13 mouse cellular contexts compared by ENCODE assay signal in genomic region chr13:98469916-98470315, GRCm38 (mm10). TPM values are rescaled to one million over a fixed set of nuclear protein-coding genes. Genes with fewer than 3 reads are reported as not detected.
"Had no signal": no experiment of that assay in that cellular context is flagged by ENCODE, and none has a peak within 500 bp of the region (broad histone marks: within the 10 kb centered on the region; RNA-seq: fewer than 3 reads in every experiment).

No protein-coding gene starts in this region.

- H3K27me3 ChIP-seq: liver, embryonic 13.5 days had no signal

- H3K9me3 ChIP-seq: liver, embryonic 13.5 days had no signal

- H3K36me3 ChIP-seq: liver, embryonic 13.5 days had no signal

- H3K27ac ChIP-seq: liver, embryonic 13.5 days had no signal

- H3K4me1 ChIP-seq: liver, embryonic 13.5 days had no signal

- H3K4me3 ChIP-seq: liver, embryonic 13.5 days had no signal

- DNase-seq: kidney, adult 18-20 months; kidney, adult 9 months; kidney, postnatal 14 days; liver, embryonic 13.5 days; lung, adult 2 months; lung, postnatal 14 days; lung, postnatal 4 days; midbrain, embryonic 14.5 days; thymus, adult 2 months; thymus, postnatal 14 days; thymus, postnatal 4 days had no signal

RNA-seq across cellular contexts. Expression of gene Gm10320, which starts 21.9 kb away (rescaled TPM):
- total RNA-seq: left cerebral cortex, postnatal 36 days; midbrain, postnatal 0 days had no signal
